Mouse (Mus musculus) liver, embryonic 12.5 days (tissue): Measurements from ENCODE around the gene Gripap1. TPM values are rescaled to one million over a fixed set of nuclear protein-coding genes. Genes with fewer than 3 reads are reported as not detected.
"Not testable (repeated sequence)": the region's sequence is repeated elsewhere in the genome, so short reads cannot be mapped to it uniquely, and the experiment has no call there.

Source experiments
- ATAC-seq: fragments of 200-750 bp; cut with Nextera tagmentation; 2 replicates; pipeline ENCODE4 v1.8.0; 2017; ENCODE audit warnings: moderate number of reproducible peaks, mild to moderate bottlenecking, moderate library complexity
- H3K27ac ChIP-seq: fragments of 300-500 bp; sonication (generic); 2 replicates; pipeline ENCODE4 v1.5.1; 2016; ENCODE audit warnings: mild to moderate bottlenecking
- H3K27me3 ChIP-seq: fragments of 300-500 bp; sonication (generic); replicated peaks from 2 replicates; pipeline ENCODE4 v1.6.1; 2016; ENCODE audit warnings: mild to moderate bottlenecking, moderate library complexity
- H3K36me3 ChIP-seq: fragments of 300-500 bp; sonication (generic); 2 replicates; pipeline ENCODE4 v1.6.1; 2016; ENCODE audit warnings: mild to moderate bottlenecking, moderate library complexity
- H3K4me1 ChIP-seq: fragments of 300-500 bp; sonication (generic); 2 replicates; pipeline ENCODE4 v1.6.1; 2016
- H3K4me2 ChIP-seq: fragments of 300-500 bp; sonication (generic); 2 replicates; pipeline ENCODE4 v1.6.1; 2016; ENCODE audit warnings: mild to moderate bottlenecking, moderate library complexity
- H3K4me3 ChIP-seq: fragments of 300-500 bp; sonication (generic); 2 replicates; pipeline ENCODE4 v1.5.1; 2016; ENCODE audit warnings: mild to moderate bottlenecking, moderate library complexity
- H3K9ac ChIP-seq: fragments of 300-500 bp; sonication (generic); 2 replicates; pipeline ENCODE4 v1.6.1; 2016; ENCODE audit warnings: mild to moderate bottlenecking, moderate library complexity
- H3K9me3 ChIP-seq: fragments of 300-500 bp; sonication (generic); replicated peaks from 2 replicates; pipeline ENCODE4 v1.6.1; 2016; ENCODE audit warnings: mild to moderate bottlenecking, moderate library complexity
- WGBS: fragments of 180-500 bp; shearing (Covaris S2); methylation state at CpG from one replicate; pipeline ENCODE4 v1.1.7; 2016; ENCODE audit not compliant: insufficient replicate concordance; 5-methylcytosine and 5-hydroxymethylcytosine counted together
- polyA plus RNA-seq: library from polyadenylated mRNA; unstranded; fragments of >200 nt; fragmentation: Nextera tagmentation; extraction: Ambion mirVana; gene quantifications from 2 replicates; pipeline ENCODE4 v1.2.1, GENCODE M21; 2016

The Gripap1 gene
- polyA plus RNA-seq: 36.8 and 39.1 TPM in 2 replicates

DNA sequence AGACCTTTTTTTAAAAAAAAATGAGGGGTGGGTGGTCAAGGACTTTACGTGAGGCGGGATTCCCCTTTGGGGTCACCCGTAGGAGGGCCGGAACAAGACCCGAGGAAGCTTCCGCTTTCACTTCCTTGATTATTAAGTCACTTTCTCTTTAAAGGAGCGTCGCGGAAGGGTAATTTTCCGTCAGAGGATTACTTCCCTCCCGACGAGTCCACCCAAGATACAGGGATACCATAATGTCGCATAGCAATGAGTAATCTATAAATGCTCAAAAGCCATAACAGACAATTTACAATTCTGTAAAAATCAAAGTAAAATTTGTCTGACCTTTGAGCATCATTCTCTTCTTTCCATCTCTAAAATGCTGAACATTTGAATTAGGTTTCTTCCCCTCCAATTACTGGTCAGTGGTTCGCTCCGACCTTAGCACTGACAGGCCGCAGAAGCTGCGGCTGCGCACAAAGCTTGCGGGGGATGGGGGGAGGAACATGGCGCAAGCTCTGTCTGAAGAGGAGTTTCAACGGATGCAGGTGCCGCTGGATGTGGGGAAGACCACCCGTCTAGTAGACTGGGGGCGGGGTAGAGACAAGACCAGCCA lies at the start of gene Gripap1:
TSS of gene Gripap1 (plus strand) at position 224 of the 595 bp plus-strand sequence.
- Histone ChIP-seq H3K4me2 (peak within 1 kb of the TSS; percentile 69), H3K36me3 (peaks cover 19% of the 10 kb centered on the region), H3K27ac (peak within 1 kb of the TSS; percentile 65), H3K9ac (peak within 1 kb of the TSS; percentile 68), H3K27me3 (no peaks in the 10 kb centered on the region), H3K4me1 (peaks cover 9% of the 10 kb centered on the region), H3K9me3 (no peaks in the 10 kb centered on the region), H3K4me3 (peak within 1 kb of the TSS; percentile 70)
- WGBS: 6% methylated on average over 24 of the region's 24 CpGs
- peak; percentile 88 for ATAC-seq

DNA sequence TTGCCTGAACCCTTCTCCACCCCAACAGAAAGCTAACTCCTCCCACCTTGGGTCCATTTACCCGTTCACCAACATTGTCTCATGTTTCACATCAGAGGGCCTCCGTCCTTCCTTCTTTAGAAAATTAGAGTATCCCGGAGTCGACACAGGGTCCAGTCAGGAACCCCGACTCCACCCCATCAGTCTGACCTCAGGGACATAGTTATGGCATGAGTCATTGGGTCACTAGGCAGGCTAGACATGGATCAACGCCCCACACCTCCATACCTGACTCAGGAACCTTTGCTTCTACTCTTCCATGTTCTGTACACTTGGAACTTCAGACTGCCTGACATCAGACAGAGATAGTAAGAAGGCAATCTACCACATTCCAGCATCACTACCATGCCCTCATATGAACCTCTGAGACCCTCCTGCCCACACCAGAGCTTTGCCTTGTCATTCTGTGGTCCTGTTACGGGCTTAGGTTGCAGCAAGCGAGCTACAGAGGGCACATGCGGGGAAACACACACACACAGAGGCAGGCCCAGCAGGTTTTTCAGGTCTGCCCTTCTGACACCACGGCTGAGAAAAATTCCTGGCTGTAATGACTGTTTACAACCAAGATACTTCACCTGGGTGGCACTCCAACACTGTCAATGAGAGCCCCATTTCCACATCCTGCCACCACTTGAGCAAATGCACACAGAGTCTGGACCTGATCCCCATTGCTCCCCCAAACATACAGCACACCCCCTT lies 49.3 kb upstream of the Gripap1 start:
- peak; percentile 36; the same call in 1 of the 2 replicates for ATAC-seq
- Histone ChIP-seq H3K27ac (peak overlapping the region; percentile 51; the same call in 1 of the 2 replicates), H3K4me2 (peak overlapping the region; percentile 35), H3K36me3 (no peaks in the 10 kb centered on the region), H3K4me1 (peaks cover 18% of the 10 kb centered on the region), H3K9ac (no peak overlapping the region), H3K9me3 (no peaks in the 10 kb centered on the region), H3K4me3 (no peak overlapping the region), H3K27me3 (no peaks in the 10 kb centered on the region)
- 65% methylated on average over 10 of the region's 10 CpGs for WGBS

DNA sequence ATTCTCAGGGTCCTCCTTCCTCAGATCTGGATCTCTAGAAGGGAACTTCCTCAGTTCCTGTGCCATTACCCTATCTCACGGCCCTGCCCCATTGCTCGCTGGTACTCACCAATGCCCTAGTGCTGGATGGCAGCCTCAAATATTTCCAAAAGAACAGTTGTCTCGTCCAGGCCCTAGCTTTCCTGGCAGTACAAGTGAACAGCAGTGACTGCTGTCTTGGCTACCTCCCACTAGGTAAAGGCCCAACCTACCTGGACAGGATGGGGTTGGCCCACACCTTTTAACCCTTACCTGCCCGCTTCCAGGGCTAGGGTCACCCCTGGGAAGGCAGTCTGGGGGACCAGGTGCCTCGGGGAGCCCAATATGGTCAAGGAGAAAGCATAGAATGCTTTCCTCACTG lies 48.5 kb upstream of the Gripap1 start:
- ATAC-seq: 0 out of 2 replicates have a peak, but pooled peaks have one; percentile 38
- Histone ChIP-seq H3K4me3 (no peak overlapping the region), H3K9ac (no peak overlapping the region), H3K4me1 (peaks cover 18% of the 10 kb centered on the region), H3K27me3 (no peaks in the 10 kb centered on the region), H3K4me2 (peak overlapping the region; percentile 35), H3K9me3 (no peaks in the 10 kb centered on the region), H3K36me3 (no peaks in the 10 kb centered on the region), H3K27ac (0 out of 2 replicates have a peak overlapping the region, but pooled peaks have one; percentile 51)
- 38% methylated on average over 5 of the region's 5 CpGs for WGBS

DNA sequence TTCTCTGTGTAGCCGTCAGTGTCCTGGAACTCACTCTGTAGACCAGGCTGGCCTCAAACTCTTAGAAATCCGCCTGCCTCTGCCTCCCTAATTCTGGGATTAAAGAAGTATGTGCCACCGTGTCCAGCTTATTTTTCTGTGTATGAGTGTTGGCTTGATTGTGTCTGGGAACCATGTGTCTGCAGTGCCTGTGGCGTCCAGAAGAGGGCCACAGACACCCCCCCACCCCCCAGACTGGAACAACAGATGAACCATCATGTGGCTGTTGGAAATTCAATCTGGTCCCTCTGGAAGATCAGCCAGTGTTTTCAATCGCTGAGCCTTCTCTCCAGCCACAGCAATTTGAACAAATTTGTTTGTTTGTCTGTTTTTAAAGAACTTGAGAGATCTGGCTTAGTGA lies 46.1 kb upstream of the Gripap1 start:
- no peak for ATAC-seq
- WGBS: 40% methylated on average over 5 of the region's 5 CpGs

DNA sequence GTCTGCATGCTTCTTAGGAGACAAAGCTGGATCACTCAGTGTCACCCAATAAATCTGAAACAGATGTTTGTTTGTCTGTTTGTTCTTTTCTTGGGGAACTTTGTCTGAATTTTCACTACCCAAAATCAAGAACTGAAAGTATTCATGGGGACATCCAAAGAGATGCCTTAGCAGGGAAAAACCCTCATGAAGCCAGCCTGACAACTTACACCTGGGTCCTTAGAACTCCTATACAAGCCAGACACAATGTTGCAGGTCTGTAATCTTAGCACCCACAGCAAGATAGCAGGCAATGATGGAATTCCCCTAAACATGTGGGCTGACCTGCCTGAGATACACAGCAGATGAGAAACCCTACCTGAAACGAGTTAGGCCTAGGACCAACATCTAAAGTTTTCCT lies 44.6 kb upstream of the Gripap1 start:
- Histone ChIP-seq H3K36me3 (no peaks in the 10 kb centered on the region), H3K27ac (no peak overlapping the region), H3K9me3 (no peaks in the 10 kb centered on the region), H3K4me3 (no peak overlapping the region), H3K27me3 (no peaks in the 10 kb centered on the region; the same call in 1 of the 2 replicates), H3K4me2 (no peak overlapping the region), H3K9ac (no peak overlapping the region), H3K4me1 (peaks cover 16% of the 10 kb centered on the region)
- ATAC-seq: no peak
- WGBS: 22% methylated on average over 1 of the region's 1 CpGs

More for the DNA sequence above, 46.1 kb upstream of the Gripap1 start:
- Histone ChIP-seq H3K27me3 (no peaks in the 10 kb centered on the region), H3K36me3 (no peaks in the 10 kb centered on the region), H3K27ac (no peak overlapping the region), H3K9ac (no peak overlapping the region), H3K4me1 (peaks cover 18% of the 10 kb centered on the region), H3K9me3 (no peaks in the 10 kb centered on the region), H3K4me2 (no peak overlapping the region), H3K4me3 (no peak overlapping the region)

DNA sequence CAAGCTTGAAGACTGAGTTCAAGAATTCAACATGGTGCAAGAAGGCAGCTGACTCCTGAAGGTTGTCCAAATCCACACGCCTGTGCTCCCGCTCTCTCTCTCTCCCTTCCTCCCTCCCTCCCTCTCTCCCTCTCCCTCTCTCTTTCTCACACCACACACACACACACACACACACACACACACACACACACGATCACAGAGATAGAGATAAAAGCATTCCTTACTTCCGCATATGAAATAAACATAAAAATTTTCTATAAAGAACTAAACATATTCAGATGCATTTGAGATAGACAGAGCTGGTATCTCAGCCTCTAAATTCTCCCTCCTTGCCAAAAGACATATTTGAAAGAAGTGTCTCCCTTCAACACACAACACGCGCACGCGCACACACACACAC lies 44.1 kb upstream of the Gripap1 start:
- Histone ChIP-seq H3K27ac (no peak overlapping the region), H3K4me1 (peaks cover 15% of the 10 kb centered on the region), H3K27me3 (peaks cover under 1% of the 10 kb centered on the region; the same call in 1 of the 2 replicates), H3K4me2 (no peak overlapping the region), H3K36me3 (no peaks in the 10 kb centered on the region), H3K4me3 (no peak overlapping the region), H3K9ac (no peak overlapping the region), H3K9me3 (no peaks in the 10 kb centered on the region)
- no peak for ATAC-seq
- 79% methylated on average over 8 of the region's 8 CpGs for WGBS

DNA sequence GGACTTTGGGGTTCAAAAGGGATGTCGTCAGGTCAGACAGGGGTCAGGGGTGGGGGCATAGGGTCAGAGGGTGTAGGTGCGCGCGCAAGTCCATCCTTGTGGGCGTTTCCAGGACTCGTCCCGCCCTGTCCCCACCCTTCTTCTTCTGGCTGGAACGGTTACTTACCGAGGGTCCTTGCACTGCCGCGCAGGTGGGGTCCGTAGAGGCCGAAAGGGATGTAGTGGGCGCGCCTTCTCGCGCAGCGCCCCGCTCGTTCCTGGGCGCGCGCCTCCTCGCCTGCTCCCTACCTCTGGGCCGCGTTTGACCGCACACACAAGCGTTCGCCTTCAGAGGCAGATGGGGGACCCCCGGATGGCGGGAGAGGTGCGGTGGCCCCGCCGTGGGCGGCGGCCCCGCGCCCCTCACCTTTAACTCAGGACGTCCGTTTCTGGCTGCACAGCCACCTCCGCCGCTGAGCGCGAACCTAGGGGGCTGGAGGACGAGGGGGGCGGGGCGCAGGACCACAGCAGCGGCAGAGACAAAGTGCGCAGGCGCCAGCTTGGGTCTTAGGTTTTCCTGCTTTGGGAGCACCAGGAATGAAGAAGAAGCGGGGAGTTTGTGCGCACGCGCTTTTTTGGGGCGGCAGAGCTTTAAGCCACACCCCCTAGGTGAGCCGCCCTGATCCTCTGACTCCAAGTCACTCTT lies 39.0 kb upstream of the Gripap1 start, which contains the start of gene Ccdc120:
TSS of gene Ccdc120 (minus strand) at position 474 of the 685 bp plus-strand sequence.
- Histone ChIP-seq H3K9me3 (no peaks in the 10 kb centered on the region), H3K27ac (no peak within 1 kb of the TSS), H3K4me2 (peak within 1 kb of the TSS; percentile 79), H3K4me1 (peaks cover 8% of the 10 kb centered on the region; the same call in 1 of the 2 replicates), H3K36me3 (no peaks in the 10 kb centered on the region), H3K9ac (peak within 1 kb of the TSS; percentile 63; the same call in 1 of the 2 replicates), H3K4me3 (peak within 1 kb of the TSS; percentile 64), H3K27me3 (peaks cover 4% of the 10 kb centered on the region; the same call in 1 of the 2 replicates)
- ATAC-seq: peak; percentile 30; the same call in 1 of the 2 replicates
- WGBS: 2% methylated on average over 43 of the region's 56 CpGs

DNA sequence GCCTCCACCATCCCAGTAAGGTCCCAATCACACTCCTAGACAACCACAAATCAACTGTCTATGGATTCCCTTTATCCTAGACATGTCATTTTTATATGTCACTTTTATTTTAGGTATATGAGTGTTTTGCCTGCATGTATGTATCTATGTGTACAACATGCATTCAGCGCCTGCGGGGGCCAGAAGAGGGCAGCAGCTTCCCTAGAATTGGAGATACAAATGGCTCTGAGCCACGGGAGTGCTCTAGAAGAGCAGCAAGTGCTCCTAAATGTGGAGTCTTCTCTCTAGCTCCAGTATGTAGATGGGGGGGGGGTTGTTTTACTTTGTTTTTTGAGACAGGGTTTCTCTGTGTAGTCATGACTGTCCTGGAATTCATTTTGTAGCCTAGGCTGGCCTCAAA lies 35.9 kb upstream of the Gripap1 start:
- H3K27me3 ChIP-seq, H3K27ac ChIP-seq, H3K9me3 ChIP-seq, ATAC-seq, H3K9ac ChIP-seq, H3K4me1 ChIP-seq, H3K4me2 ChIP-seq, H3K36me3 ChIP-seq, H3K4me3 ChIP-seq: not testable (repeated sequence)
- WGBS: 7% methylated on average over 3 of the region's 3 CpGs

DNA sequence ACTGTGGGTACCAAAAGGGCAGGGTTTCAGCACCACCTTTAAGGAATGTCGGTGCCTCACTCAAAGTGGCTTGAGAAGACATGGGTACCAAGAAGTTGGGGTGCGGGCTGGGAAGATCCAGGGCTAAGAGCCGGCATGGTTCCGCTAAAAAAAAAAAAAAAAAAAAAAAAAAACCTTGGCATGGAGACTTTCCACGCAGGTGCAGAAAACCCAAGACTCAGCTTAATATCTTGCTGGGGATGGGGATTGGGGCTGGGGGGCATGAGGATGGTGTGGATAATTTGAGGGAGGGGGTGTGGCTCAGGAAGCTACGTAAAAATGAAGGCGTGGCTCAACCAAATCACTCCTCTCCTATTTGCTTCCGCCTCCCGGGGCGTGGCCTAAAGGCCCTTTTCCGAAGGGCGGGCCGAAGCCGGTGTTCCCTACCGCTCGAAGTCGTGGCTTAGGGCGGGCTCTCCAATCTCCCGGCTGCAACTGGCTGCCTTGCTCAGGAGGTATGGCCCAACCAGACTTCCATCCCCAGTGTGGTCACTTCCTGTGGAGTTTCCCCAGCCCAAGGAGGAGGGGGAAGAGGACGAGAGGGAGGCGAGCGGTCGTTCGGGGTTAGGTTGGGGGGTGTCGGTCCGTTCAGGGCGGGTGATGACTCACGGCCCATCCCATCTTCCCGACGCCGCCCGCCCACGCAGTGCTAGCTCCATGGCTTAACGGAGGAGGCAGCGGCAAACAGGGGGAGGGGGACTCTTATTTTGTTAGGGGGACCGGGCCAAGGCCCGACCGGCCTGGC lies 27.2 kb upstream of the Gripap1 start, which contains the start of gene Tfe3:
TSS of gene Tfe3 (plus strand) at position 424 of the 784 bp plus-strand sequence.
- peaks cover 38% of the 10 kb centered on the region for H3K4me1 ChIP-seq
- H3K4me3 ChIP-seq: peak within 1 kb of the TSS; percentile 74
- H3K4me2 ChIP-seq: peak within 1 kb of the TSS; percentile 83
- peak; percentile 93 for ATAC-seq
- no peaks in the 10 kb centered on the region for H3K27me3 ChIP-seq
- H3K9me3 ChIP-seq: no peaks in the 10 kb centered on the region
- 11% methylated on average over 38 of the region's 38 CpGs for WGBS
- H3K9ac ChIP-seq: peak within 1 kb of the TSS; percentile 73
- peak within 1 kb of the TSS; percentile 80 for H3K27ac ChIP-seq
- peaks cover 11% of the 10 kb centered on the region for H3K36me3 ChIP-seq

DNA sequence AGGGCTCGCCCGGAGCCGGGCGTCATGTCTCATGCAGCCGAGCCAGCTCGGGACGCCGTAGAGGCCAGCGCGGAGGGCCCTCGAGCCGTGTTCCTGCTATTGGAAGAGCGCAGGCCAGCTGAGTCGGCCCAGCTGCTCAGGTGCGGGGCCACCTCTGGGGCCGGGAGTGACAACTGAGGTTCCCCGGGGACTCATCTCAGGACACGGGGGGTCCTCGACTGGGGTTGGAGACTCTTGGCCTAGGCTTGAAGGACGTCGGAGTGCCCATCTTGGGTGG lies 26.7 kb upstream of the Gripap1 start:
- 3% methylated on average over 21 of the region's 21 CpGs for WGBS

More for the DNA sequence above, 26.7 kb upstream of the Gripap1 start:
- peak overlapping the region; percentile 80 for H3K27ac ChIP-seq
- peak overlapping the region; percentile 73 for H3K9ac ChIP-seq
- H3K4me3 ChIP-seq: peak overlapping the region; percentile 74
- peak; percentile 48 for ATAC-seq
- H3K9me3 ChIP-seq: no peaks in the 10 kb centered on the region
- H3K36me3 ChIP-seq: peaks cover 16% of the 10 kb centered on the region
- H3K27me3 ChIP-seq: no peaks in the 10 kb centered on the region
- peak overlapping the region; percentile 83 for H3K4me2 ChIP-seq
- H3K4me1 ChIP-seq: peaks cover 41% of the 10 kb centered on the region
